In the genomic region with DNA sequence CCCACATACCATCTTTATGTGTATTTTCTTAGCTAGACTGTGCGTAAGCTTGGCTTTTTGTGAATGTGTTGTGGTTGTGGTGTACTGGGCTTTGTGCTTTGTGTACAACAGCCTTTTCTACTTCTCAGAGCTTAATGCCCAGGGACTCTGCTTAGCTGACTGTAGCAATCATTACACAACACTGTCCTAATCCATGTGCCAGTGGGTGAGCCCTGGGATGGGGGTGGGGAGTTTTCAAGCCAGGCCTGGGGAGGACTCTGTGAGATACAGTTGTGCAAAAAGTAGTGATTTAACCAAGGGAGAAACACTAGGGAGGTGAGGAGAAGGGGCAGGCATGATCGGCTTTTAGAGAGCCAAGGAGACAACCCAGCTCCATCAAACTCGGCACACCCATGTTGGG, we compare ENCODE assay signal across 28 mouse cellular contexts. TPM values are rescaled to one million over a fixed set of nuclear protein-coding genes. Genes with fewer than 3 reads are reported as not detected.
DNase-seq lines count a peak whose midpoint lies in the region; ATAC-seq lines count a peak whose summit lies in the region.
"Had no signal": no experiment of that assay in that cellular context is flagged by ENCODE, and none has a peak within 500 bp of the region (broad histone marks: within the 10 kb centered on the region; RNA-seq: fewer than 3 reads in every experiment).

No protein-coding gene starts in this region.

- peaks cover 2% of the 10 kb centered on the region; the same call in 1 of the 2 replicates for H3K4me1 ChIP-seq in intestine, embryonic 15.5 days (replicated peaks)
- H3K4me1 ChIP-seq in liver, embryonic 11.5 days (replicated peaks; ENCODE audit: control insufficient read depth, insufficient read depth, low read length) = peaks cover 12% of the 10 kb centered on the region
- H3K4me1 ChIP-seq in liver, embryonic 16.5 days (ENCODE audit: control insufficient read depth, low read depth, low read length) = peaks cover 3% of the 10 kb centered on the region
- H3K4me1 ChIP-seq: limb, embryonic 12.5 days had no signal

- no peak overlapping the region for H3K4me3 ChIP-seq in intestine, embryonic 15.5 days (replicated peaks)
- H3K4me3 ChIP-seq in liver, embryonic 11.5 days (ENCODE audit: low read depth, low read length) = no peak overlapping the region
- no peak overlapping the region for H3K4me3 ChIP-seq in liver, embryonic 16.5 days (ENCODE audit: low read depth, low read length)
- H3K4me3 ChIP-seq: left cerebral cortex, adult 2 months; limb, embryonic 12.5 days had no signal

- DNase-seq in adrenal gland, adult 2 months = peak; percentile 23
- no peak for DNase-seq in adrenal gland, postnatal 10 days
- DNase-seq in liver, embryonic 11.5 days (ENCODE audit: low spot score) = no peak
- DNase-seq in urinary bladder, postnatal 14 days (ENCODE audit: low spot score) = no peak
- DNase-seq in heart, postnatal 4 days = no peak
- no peak for DNase-seq in heart, adult 18-20 months
- DNase-seq: adrenal gland, postnatal 25 days; cerebellum, adult 8-10 months; cerebellum, postnatal 25 days; gastrocnemius, postnatal 25 days; heart, adult 11 months; kidney, adult 8-10 months; kidney, postnatal 10 days; layer of hippocampus, adult 9-11 months; lung, embryonic 14.5 days; right cerebral cortex, postnatal 25 days; thymus, postnatal 4 days had no signal

- H3K36me3 ChIP-seq in intestine, embryonic 15.5 days = peaks cover 24% of the 10 kb centered on the region
- H3K36me3 ChIP-seq in liver, embryonic 11.5 days (ENCODE audit: control insufficient read depth, insufficient read depth, low read length) = peaks cover 13% of the 10 kb centered on the region
- H3K36me3 ChIP-seq in liver, embryonic 16.5 days (ENCODE audit: control insufficient read depth, insufficient read depth) = peaks cover 4% of the 10 kb centered on the region

- no peaks in the 10 kb centered on the region for H3K27me3 ChIP-seq in intestine, embryonic 15.5 days (replicated peaks)
- H3K27me3 ChIP-seq in liver, embryonic 11.5 days (replicated peaks; ENCODE audit: control insufficient read depth, insufficient read depth, low read length) = no peaks in the 10 kb centered on the region
- H3K27me3 ChIP-seq in liver, embryonic 16.5 days (ENCODE audit: control insufficient read depth, insufficient read depth, low read depth, low read length) = no peaks in the 10 kb centered on the region
- H3K27me3 ChIP-seq: CH12.LX; limb, embryonic 12.5 days had no signal

- no peak overlapping the region for H3K4me2 ChIP-seq in intestine, embryonic 15.5 days (replicated peaks)
- H3K4me2 ChIP-seq in liver, embryonic 11.5 days = peak overlapping the region; percentile 24; the same call in 1 of the 2 replicates
- H3K4me2 ChIP-seq in liver, embryonic 16.5 days (ENCODE audit: low read depth, low read length) = peak overlapping the region; percentile 38; the same call in 1 of the 2 replicates
- H3K4me2 ChIP-seq: heart, embryonic 11.5 days; hindbrain, embryonic 14.5 days; limb, embryonic 12.5 days; lung, embryonic 14.5 days; midbrain, embryonic 11.5 days had no signal

- H3K9me3 ChIP-seq in intestine, embryonic 15.5 days = no peaks in the 10 kb centered on the region
- no peaks in the 10 kb centered on the region for H3K9me3 ChIP-seq in liver, embryonic 11.5 days (ENCODE audit: control insufficient read depth, low read length)
- H3K9me3 ChIP-seq in liver, embryonic 16.5 days (replicated peaks; ENCODE audit: control insufficient read depth, low read length) = no peaks in the 10 kb centered on the region
- H3K9me3 ChIP-seq: limb, embryonic 12.5 days had no signal

- ATAC-seq in intestine, embryonic 15.5 days = no peak
- no peak for ATAC-seq in liver, embryonic 11.5 days (replicated peaks; ENCODE audit: low FRiP score)
- ATAC-seq in liver, embryonic 16.5 days (ENCODE audit: low read depth) = peak; percentile 60
- ATAC-seq: activated CD4-positive, CD25-positive, alpha-beta regulatory T cell, adult 4 months; forebrain, embryonic 14.5 days; midbrain, embryonic 16.5 days had no signal

- peak overlapping the region; percentile 29; the same call in 1 of the 2 replicates for H3K27ac ChIP-seq in intestine, embryonic 15.5 days
- peak overlapping the region; percentile 76 for H3K27ac ChIP-seq in liver, embryonic 11.5 days (ENCODE audit: low read depth, low read length)
- H3K27ac ChIP-seq in liver, embryonic 16.5 days (ENCODE audit: low read length) = peak overlapping the region; percentile 75
- H3K27ac ChIP-seq: hindbrain, embryonic 14.5 days; left cerebral cortex, adult 2 months; limb, embryonic 12.5 days had no signal

- WGBS in intestine, embryonic 15.5 days = 94% methylated on average over 3 of the region's 3 CpGs
- WGBS in liver, embryonic 11.5 days = 84% methylated on average over 3 of the region's 3 CpGs
- 74% methylated on average over 3 of the region's 3 CpGs for WGBS in liver, embryonic 16.5 days (ENCODE audit: insufficient replicate concordance)

- H3K9ac ChIP-seq in intestine, embryonic 15.5 days = no peak overlapping the region
- no peak overlapping the region for H3K9ac ChIP-seq in liver, embryonic 11.5 days (ENCODE audit: low read depth, low read length)
- H3K9ac ChIP-seq in liver, embryonic 16.5 days (ENCODE audit: low read depth, low read length) = no peak overlapping the region
- H3K9ac ChIP-seq: hindbrain, embryonic 14.5 days; limb, embryonic 12.5 days; lung, embryonic 14.5 days had no signal

RNA-seq across cellular contexts. Expression of a gene that starts 10.6 kb away (rescaled TPM):
- total RNA-seq in adrenal gland, adult 2 months (2021) = 10 to 100 TPM; 74.1 to 77.3 TPM
- polyA plus RNA-seq in adrenal gland, adult 2 months (2012; rRNA removed) = 12.9 and 16.2 TPM in 2 replicates
- total RNA-seq in adrenal gland, postnatal 10 days (2021) = 10 to 100 TPM; 68.6 to 80.0 TPM
- 106 and 109 TPM in 2 replicates for polyA plus RNA-seq in intestine, embryonic 15.5 days (2015; fragmentation: Nextera tagmentation; extraction: Ambion mirVana)
- polyA plus RNA-seq in liver, embryonic 11.5 days (2014; fragmentation: Nextera tagmentation; extraction: Ambion mirVana) = 89.2 and 90.7 TPM in 2 replicates
- polyA plus RNA-seq in liver, embryonic 16.5 days (2015; fragmentation: Nextera tagmentation; extraction: Ambion mirVana) = 30.7 TPM in 2 replicates
- 10 to 100 TPM; 70.7 to 77.2 TPM for total RNA-seq in heart, postnatal 4 days (2021)
- total RNA-seq in heart, adult 18-20 months (2021) = 10 to 100 TPM; 47.0 to 59.4 TPM

RNA-seq across cellular contexts. Expression of a gene that starts 20.7 kb away (rescaled TPM):
- 10 to 100 TPM; 70.2 to 77.2 TPM for total RNA-seq in adrenal gland, adult 2 months (2021)
- 15.2 and 17.8 TPM in 2 replicates for polyA plus RNA-seq in adrenal gland, adult 2 months (2012; rRNA removed)
- 10 to 100 TPM; 83.6 to 86.1 TPM for total RNA-seq in adrenal gland, postnatal 10 days (2021)
- polyA plus RNA-seq in intestine, embryonic 15.5 days (2015; fragmentation: Nextera tagmentation; extraction: Ambion mirVana) = 160 and 194 TPM in 2 replicates
- 215 and 224 TPM in 2 replicates for polyA plus RNA-seq in liver, embryonic 11.5 days (2014; fragmentation: Nextera tagmentation; extraction: Ambion mirVana)
- polyA plus RNA-seq in liver, embryonic 16.5 days (2015; fragmentation: Nextera tagmentation; extraction: Ambion mirVana) = 58.5 and 76.7 TPM in 2 replicates
- total RNA-seq in heart, postnatal 4 days (2021) = 10 to 100 TPM; 69.6 to 79.9 TPM
- 10 to 100 TPM; 43.6 to 46.4 TPM for total RNA-seq in heart, adult 18-20 months (2021)

RNA-seq across cellular contexts. Expression of a gene that starts 23.2 kb away (rescaled TPM):
- total RNA-seq in adrenal gland, adult 2 months (2021) = 100 to 1,000 TPM; 231 to 235 TPM
- polyA plus RNA-seq in adrenal gland, adult 2 months (2012; rRNA removed) = 475 and 582 TPM in 2 replicates
- total RNA-seq in adrenal gland, postnatal 10 days (2021) = 100 to 1,000 TPM; 269 to 277 TPM
- polyA plus RNA-seq in intestine, embryonic 15.5 days (2015; fragmentation: Nextera tagmentation; extraction: Ambion mirVana) = 106 TPM in 2 replicates
- 52.8 and 63.7 TPM in 2 replicates for polyA plus RNA-seq in liver, embryonic 11.5 days (2014; fragmentation: Nextera tagmentation; extraction: Ambion mirVana)
- 45.5 and 48.4 TPM in 2 replicates for polyA plus RNA-seq in liver, embryonic 16.5 days (2015; fragmentation: Nextera tagmentation; extraction: Ambion mirVana)
- 100 to 1,000 TPM; 140 to 144 TPM for total RNA-seq in heart, postnatal 4 days (2021)
- 100 to 1,000 TPM; 298 to 310 TPM for total RNA-seq in heart, adult 18-20 months (2021)
